Mouse (Mus musculus) left cerebral cortex, postnatal 10 days (tissue): Measurements from ENCODE around the gene Phf24. TPM values are rescaled to one million over a fixed set of nuclear protein-coding genes. Genes with fewer than 3 reads are reported as not detected.

Experiments
- DNase-seq, 2 experiments: peaks; one replicate each; pipeline ENCODE4 v3.0.0; 2021 to 2022; ENCODE audit warnings: low spot score in 2 of 2, mixed read lengths in 1 of 2; ENCODE audit errors: extremely low spot score in 1 of 2
- intact Hi-C: fragments of 180-260 bp; cut with DNase I; formaldehyde crosslinking; loops from one replicate; pipeline ENCODE4 v1.15.1; 2025
- total RNA-seq, 2 experiments: library from RNA; stranded (reverse); gene quantifications; 2 replicates each; pipeline ENCODE4 v1.2.3; 2021

The Phf24 gene
- total RNA-seq = 100 to 1,000 TPM; 283 to 300 TPM

GRCm38 (mm10) chr4:42916617-42917401, at the start of gene Phf24:
Phf24 (plus strand) TSS chr4:42916660.
- intact Hi-C loops = no loop called here
- DNase-seq = peak in 1 of 2 experiments; percentile 71

GRCm38 (mm10) chr4:42867390-42867789, 49.1 kb upstream of the Phf24 start:
- DNase-seq = no peak
- intact Hi-C loops = no loop called here

- intact Hi-C loops = no loop called here
- DNase-seq = no peak
Observed at GRCm38 (mm10) chr4:42868193-42868592, 48.3 kb upstream of the Phf24 start.

GRCm38 (mm10) chr4:42870748-42871147, 45.7 kb upstream of the Phf24 start:
- intact Hi-C loops = no loop called here
- DNase-seq = no peak

GRCm38 (mm10) chr4:42872151-42872550, 44.3 kb upstream of the Phf24 start:
- no peak for DNase-seq
- intact Hi-C loops = no loop called here

GRCm38 (mm10) chr4:42872746-42873435, 43.6 kb upstream of the Phf24 start:
- no peak for DNase-seq
- intact Hi-C loops = no loop called here

GRCm38 (mm10) chr4:42874134-42874533, 42.3 kb upstream of the Phf24 start, which contains the start of gene Fam205c:
Fam205c (minus strand) TSS chr4:42874234.
- intact Hi-C loops = no loop called here
- no peak for DNase-seq

GRCm38 (mm10) chr4:42876586-42877291, 39.7 kb upstream of the Phf24 start:
- intact Hi-C loops = loop anchor here (5.0 kb wide), 1 partner anchor 76 kb away; no protein-coding TSS in a partner anchor
- DNase-seq = peak in 1 of 2 experiments; percentile 37

- no peak for DNase-seq
- intact Hi-C loops = loop anchor here (5.0 kb wide), 1 partner anchor 75 kb away; no protein-coding TSS in a partner anchor
Observed at GRCm38 (mm10) chr4:42877657-42878056, 38.8 kb upstream of the Phf24 start.

GRCm38 (mm10) chr4:42879829-42880676, 36.4 kb upstream of the Phf24 start:
- no peak for DNase-seq
- intact Hi-C loops = loop anchor here (5.0 kb wide), 1 partner anchor 72 kb away; no protein-coding TSS in a partner anchor

GRCm38 (mm10) chr4:42880677-42880948, 35.8 kb upstream of the Phf24 start:
- intact Hi-C loops = no loop called here
- DNase-seq = no peak

- intact Hi-C loops = no loop called here
- peak in 1 of 2 experiments; percentile 20 for DNase-seq
Observed at GRCm38 (mm10) chr4:42886926-42887325, 29.5 kb upstream of the Phf24 start.

GRCm38 (mm10) chr4:42888806-42889205, 27.7 kb upstream of the Phf24 start:
- intact Hi-C loops = loop anchor here (2.0 kb wide), 1 partner anchor 34 kb away; no protein-coding TSS in a partner anchor

GRCm38 (mm10) chr4:42891176-42891575, 25.3 kb upstream of the Phf24 start:
- intact Hi-C loops = no loop called here
- no peak for DNase-seq

More at GRCm38 (mm10) chr4:42888806-42889205, 27.7 kb upstream of the Phf24 start:
- no peak for DNase-seq

- DNase-seq = no peak
- intact Hi-C loops = no loop called here
Observed at GRCm38 (mm10) chr4:42895118-42895517, 21.3 kb upstream of the Phf24 start.

GRCm38 (mm10) chr4:42898914-42899313, 17.5 kb upstream of the Phf24 start:
- DNase-seq = no peak
- intact Hi-C loops = no loop called here

- DNase-seq = peak in 1 of 2 experiments; percentile 45
- intact Hi-C loops = no loop called here
Observed at GRCm38 (mm10) chr4:42900878-42901277, 15.6 kb upstream of the Phf24 start.

- DNase-seq = peak in 1 of 2 experiments; percentile 62
- intact Hi-C loops = no loop called here
Observed at GRCm38 (mm10) chr4:42902174-42902573, 14.3 kb upstream of the Phf24 start.

GRCm38 (mm10) chr4:42902730-42903129, 13.7 kb upstream of the Phf24 start:
- intact Hi-C loops = no loop called here
- DNase-seq = no peak
